Mouse (Mus musculus): ENCODE measurements around the gene Gm10306. TPM values are rescaled to one million over a fixed set of nuclear protein-coding genes. Genes with fewer than 3 reads are reported as not detected.

The Gm10306 gene
- polyA plus RNA-seq, 1 experiment from 2014 or later = not detected

- ATAC-seq (replicated peaks; ENCODE audit: low FRiP score) (no peak), DNase-seq (ENCODE audit: low spot score) (no peak)
- Histone ChIP-seq H3K27me3 (replicated peaks; ENCODE audit: control insufficient read depth, insufficient read depth, low read length) (no peaks in the 10 kb centered on the region), H3K4me2 (peak overlapping the region; percentile 80; the same call in 1 of the 2 replicates), H3K4me3 (ENCODE audit: low read depth, low read length) (no peak overlapping the region), H3K9me3 (ENCODE audit: control insufficient read depth, low read length) (no peaks in the 10 kb centered on the region), H3K36me3 (ENCODE audit: control insufficient read depth, insufficient read depth, low read length) (no peaks in the 10 kb centered on the region), H3K4me1 (replicated peaks; ENCODE audit: control insufficient read depth, insufficient read depth, low read length) (peaks cover 4% of the 10 kb centered on the region; the same call in 1 of the 2 replicates), H3K9ac (ENCODE audit: low read depth, low read length) (no peak overlapping the region), H3K27ac (ENCODE audit: low read depth, low read length) (no peak overlapping the region)
- 74% methylated on average over 7 of the region's 7 CpGs for WGBS
These were observed 799 bp downstream of the Gm10306 start for GRCm38 (mm10) chr4:94557145-94557544.

- no peaks in the 10 kb centered on the region for H3K36me3 ChIP-seq (ENCODE audit: control insufficient read depth, insufficient read depth, low read length)
- no peaks in the 10 kb centered on the region for H3K9me3 ChIP-seq (ENCODE audit: control insufficient read depth, low read length)
- ATAC-seq (replicated peaks; ENCODE audit: low FRiP score) (no peak), DNase-seq (ENCODE audit: low spot score) (no peak)
- H3K4me3 ChIP-seq (ENCODE audit: low read depth, low read length) = no peak overlapping the region
- H3K27ac ChIP-seq (ENCODE audit: low read depth, low read length) = no peak overlapping the region
- H3K9ac ChIP-seq (ENCODE audit: low read depth, low read length) = no peak overlapping the region
- peaks cover 4% of the 10 kb centered on the region; the same call in 1 of the 2 replicates for H3K4me1 ChIP-seq (replicated peaks; ENCODE audit: control insufficient read depth, insufficient read depth, low read length)
- WGBS = 83% methylated on average over 2 of the region's 2 CpGs
- H3K4me2 ChIP-seq = no peak overlapping the region
- no peaks in the 10 kb centered on the region for H3K27me3 ChIP-seq (replicated peaks; ENCODE audit: control insufficient read depth, insufficient read depth, low read length)
These were observed 2.9 kb downstream of the Gm10306 start for GRCm38 (mm10) chr4:94559266-94559665.

GRCm38 (mm10) chr4:94560316-94560715, 4.0 kb downstream of the Gm10306 start:
- Histone ChIP-seq H3K4me3 (ENCODE audit: low read depth, low read length) (no peak overlapping the region), H3K9ac (ENCODE audit: low read depth, low read length) (no peak overlapping the region), H3K9me3 (ENCODE audit: control insufficient read depth, low read length) (no peaks in the 10 kb centered on the region), H3K36me3 (ENCODE audit: control insufficient read depth, insufficient read depth, low read length) (no peaks in the 10 kb centered on the region), H3K27ac (ENCODE audit: low read depth, low read length) (no peak overlapping the region), H3K27me3 (replicated peaks; ENCODE audit: control insufficient read depth, insufficient read depth, low read length) (no peaks in the 10 kb centered on the region), H3K4me1 (replicated peaks; ENCODE audit: control insufficient read depth, insufficient read depth, low read length) (no peaks in the 10 kb centered on the region; the same call in 1 of the 2 replicates), H3K4me2 (no peak overlapping the region)
- WGBS = 85% methylated on average over 1 of the region's 1 CpGs
- DNase-seq (ENCODE audit: low spot score) (no peak), ATAC-seq (replicated peaks; ENCODE audit: low FRiP score) (no peak)

- ATAC-seq (replicated peaks; ENCODE audit: low FRiP score) (no peak), DNase-seq (ENCODE audit: low spot score) (no peak)
- Histone ChIP-seq H3K4me2 (no peak overlapping the region), H3K27ac (ENCODE audit: low read depth, low read length) (no peak overlapping the region), H3K4me3 (ENCODE audit: low read depth, low read length) (no peak overlapping the region), H3K36me3 (ENCODE audit: control insufficient read depth, insufficient read depth, low read length) (no peaks in the 10 kb centered on the region), H3K27me3 (replicated peaks; ENCODE audit: control insufficient read depth, insufficient read depth, low read length) (no peaks in the 10 kb centered on the region), H3K4me1 (replicated peaks; ENCODE audit: control insufficient read depth, insufficient read depth, low read length) (no peaks in the 10 kb centered on the region; the same call in 1 of the 2 replicates), H3K9me3 (ENCODE audit: control insufficient read depth, low read length) (no peaks in the 10 kb centered on the region), H3K9ac (ENCODE audit: low read depth, low read length) (no peak overlapping the region)
- WGBS = 70% methylated on average over 7 of the region's 7 CpGs
These were observed 5.8 kb downstream of the Gm10306 start for GRCm38 (mm10) chr4:94561954-94562648.

GRCm38 (mm10) chr4:94564297-94564696, 8.0 kb downstream of the Gm10306 start:
- H3K9ac ChIP-seq (ENCODE audit: low read depth, low read length) = no peak overlapping the region
- H3K4me2 ChIP-seq = no peak overlapping the region

GRCm38 (mm10) chr4:94572677-94573076, 16.3 kb downstream of the Gm10306 start:
- no peak overlapping the region for H3K9ac ChIP-seq (ENCODE audit: low read depth, low read length)
- H3K4me1 ChIP-seq (replicated peaks; ENCODE audit: control insufficient read depth, insufficient read depth, low read length) = no peaks in the 10 kb centered on the region
- peaks cover 6% of the 10 kb centered on the region; the same call in 1 of the 2 replicates for H3K36me3 ChIP-seq (ENCODE audit: control insufficient read depth, insufficient read depth, low read length)
- H3K27me3 ChIP-seq (replicated peaks; ENCODE audit: control insufficient read depth, insufficient read depth, low read length) = no peaks in the 10 kb centered on the region
- DNase-seq (ENCODE audit: low spot score) (no peak), ATAC-seq (replicated peaks; ENCODE audit: low FRiP score) (no peak)
- H3K9me3 ChIP-seq (ENCODE audit: control insufficient read depth, low read length) = no peaks in the 10 kb centered on the region
- no peak overlapping the region for H3K4me3 ChIP-seq (ENCODE audit: low read depth, low read length)
- no peak overlapping the region for H3K4me2 ChIP-seq
- H3K27ac ChIP-seq (ENCODE audit: low read depth, low read length) = no peak overlapping the region
- WGBS = 87% methylated on average over 4 of the region's 4 CpGs

More at GRCm38 (mm10) chr4:94564297-94564696, 8.0 kb downstream of the Gm10306 start:
- Histone ChIP-seq H3K9me3 (ENCODE audit: control insufficient read depth, low read length) (no peaks in the 10 kb centered on the region), H3K4me3 (ENCODE audit: low read depth, low read length) (no peak overlapping the region), H3K36me3 (ENCODE audit: control insufficient read depth, insufficient read depth, low read length) (no peaks in the 10 kb centered on the region; the same call in 1 of the 2 replicates), H3K27me3 (replicated peaks; ENCODE audit: control insufficient read depth, insufficient read depth, low read length) (no peaks in the 10 kb centered on the region), H3K4me1 (replicated peaks; ENCODE audit: control insufficient read depth, insufficient read depth, low read length) (no peaks in the 10 kb centered on the region; the same call in 1 of the 2 replicates), H3K27ac (ENCODE audit: low read depth, low read length) (no peak overlapping the region)
- ATAC-seq (replicated peaks; ENCODE audit: low FRiP score) = peak; percentile 77
- DNase-seq (ENCODE audit: low spot score) = no peak

- DNase-seq (ENCODE audit: low spot score) (no peak), ATAC-seq (replicated peaks; ENCODE audit: low FRiP score) (no peak)
- Histone ChIP-seq H3K4me2 (0 out of 2 replicates have a peak overlapping the region, but pooled peaks have one; percentile 7), H3K27ac (ENCODE audit: low read depth, low read length) (no peak overlapping the region), H3K9ac (ENCODE audit: low read depth, low read length) (no peak overlapping the region), H3K27me3 (replicated peaks; ENCODE audit: control insufficient read depth, insufficient read depth, low read length) (no peaks in the 10 kb centered on the region), H3K4me1 (replicated peaks; ENCODE audit: control insufficient read depth, insufficient read depth, low read length) (peaks cover 11% of the 10 kb centered on the region), H3K4me3 (ENCODE audit: low read depth, low read length) (no peak overlapping the region), H3K9me3 (ENCODE audit: control insufficient read depth, low read length) (no peaks in the 10 kb centered on the region), H3K36me3 (ENCODE audit: control insufficient read depth, insufficient read depth, low read length) (no peaks in the 10 kb centered on the region)
- 59% methylated on average over 4 of the region's 4 CpGs for WGBS
These were observed 35.5 kb downstream of the Gm10306 start for GRCm38 (mm10) chr4:94591765-94592381.

- no peaks in the 10 kb centered on the region for H3K27me3 ChIP-seq (replicated peaks; ENCODE audit: control insufficient read depth, insufficient read depth, low read length)
- H3K9ac ChIP-seq (ENCODE audit: low read depth, low read length) = no peak overlapping the region
- DNase-seq (ENCODE audit: low spot score) (no peak), ATAC-seq (replicated peaks; ENCODE audit: low FRiP score) (no peak)
- H3K27ac ChIP-seq (ENCODE audit: low read depth, low read length) = no peak overlapping the region
- no peaks in the 10 kb centered on the region for H3K9me3 ChIP-seq (ENCODE audit: control insufficient read depth, low read length)
- peaks cover 11% of the 10 kb centered on the region for H3K4me1 ChIP-seq (replicated peaks; ENCODE audit: control insufficient read depth, insufficient read depth, low read length)
- H3K36me3 ChIP-seq (ENCODE audit: control insufficient read depth, insufficient read depth, low read length) = no peaks in the 10 kb centered on the region
- H3K4me3 ChIP-seq (ENCODE audit: low read depth, low read length) = no peak overlapping the region
- no peak overlapping the region for H3K4me2 ChIP-seq
These were observed 36.4 kb downstream of the Gm10306 start for GRCm38 (mm10) chr4:94592709-94593108.

- Histone ChIP-seq H3K36me3 (ENCODE audit: control insufficient read depth, insufficient read depth, low read length) (no peaks in the 10 kb centered on the region), H3K4me2 (peak overlapping the region; percentile 83), H3K4me1 (replicated peaks; ENCODE audit: control insufficient read depth, insufficient read depth, low read length) (peaks cover 5% of the 10 kb centered on the region; the same call in 1 of the 2 replicates), H3K27me3 (replicated peaks; ENCODE audit: control insufficient read depth, insufficient read depth, low read length) (no peaks in the 10 kb centered on the region), H3K27ac (ENCODE audit: low read depth, low read length) (no peak overlapping the region), H3K9ac (ENCODE audit: low read depth, low read length) (no peak overlapping the region), H3K4me3 (ENCODE audit: low read depth, low read length) (peak overlapping the region; percentile 73), H3K9me3 (ENCODE audit: control insufficient read depth, low read length) (no peaks in the 10 kb centered on the region)
- DNase-seq (ENCODE audit: low spot score) = no peak
- 83% methylated on average over 4 of the region's 4 CpGs for WGBS
- ATAC-seq (replicated peaks; ENCODE audit: low FRiP score) = no peak
These were observed 45.0 kb downstream of the Gm10306 start for GRCm38 (mm10) chr4:94601395-94601794.

Measured in liver, embryonic 11.5 days (tissue).